Mouse (Mus musculus) testis, postnatal 14 days (tissue): ENCODE data around the gene Gm10309.

Experiments
- DNase-seq: peaks from one replicate; pipeline ENCODE4 v3.0.0; 2021; ENCODE audit warnings: low spot score

The Gm10309 gene

GRCm38 (mm10) chr17:86505183-86505631 lies at the start of gene Gm10309:
TSS of gene Gm10309 (minus strand) at chr17:86505232.
- DNase-seq: peak; percentile 52

DNA sequence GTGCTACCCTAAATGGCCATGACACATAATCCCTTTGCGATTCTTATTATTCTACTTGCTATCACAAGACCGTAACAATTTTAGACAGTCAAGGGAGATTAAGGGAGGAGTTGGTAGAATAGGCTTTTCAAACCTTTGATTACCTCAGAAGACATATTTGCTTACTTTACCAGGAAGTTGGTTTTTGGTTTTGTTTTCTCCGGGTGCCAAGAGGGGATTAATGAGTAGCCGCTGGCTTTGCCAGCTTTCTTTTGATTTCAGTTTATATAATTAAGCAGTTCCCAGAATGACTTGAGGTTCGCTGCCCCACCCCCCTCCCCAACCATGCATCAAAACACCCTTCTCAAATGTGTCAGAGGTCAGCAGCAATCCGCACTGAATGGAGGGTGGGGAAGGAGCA lies 47.0 kb upstream of the Gm10309 start:
- DNase-seq: no peak

DNA sequence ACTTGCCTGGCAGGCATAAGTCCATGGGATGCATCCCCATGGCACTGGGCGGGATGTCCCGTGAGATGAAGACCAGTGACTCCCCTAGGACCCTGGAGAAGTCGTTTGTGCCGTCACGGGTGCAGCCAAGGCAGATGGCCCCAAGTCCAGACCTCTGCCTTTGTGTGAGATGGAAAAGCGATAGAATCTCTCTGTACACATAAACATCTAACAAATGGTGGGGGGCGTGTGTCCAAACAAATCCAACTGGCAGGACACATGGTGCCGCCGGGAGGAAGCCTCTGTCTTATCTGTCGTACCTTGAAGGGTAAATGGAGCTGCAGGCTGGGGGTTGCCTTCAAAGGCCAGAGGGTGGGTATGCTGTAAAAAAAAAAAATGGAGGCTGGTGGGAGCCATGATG lies 46.5 kb upstream of the Gm10309 start:
- DNase-seq: no peak

- DNase-seq: no peak
Observed at GRCm38 (mm10) chr17:86549128-86549527, 44.1 kb upstream of the Gm10309 start.

- no peak for DNase-seq
Observed at GRCm38 (mm10) chr17:86546529-86546928, 41.5 kb upstream of the Gm10309 start.

GRCm38 (mm10) chr17:86539881-86540430 lies 34.9 kb upstream of the Gm10309 start:
- DNase-seq: no peak

GRCm38 (mm10) chr17:86535827-86536656 lies 31.0 kb upstream of the Gm10309 start:
- DNase-seq: peak; percentile 78

- DNase-seq: no peak
Observed at GRCm38 (mm10) chr17:86535096-86535495, 30.1 kb upstream of the Gm10309 start.

- no peak for DNase-seq
Observed at GRCm38 (mm10) chr17:86533549-86533851, 28.5 kb upstream of the Gm10309 start.

- no peak for DNase-seq
Observed at GRCm38 (mm10) chr17:86532783-86533548, 27.9 kb upstream of the Gm10309 start.

DNA sequence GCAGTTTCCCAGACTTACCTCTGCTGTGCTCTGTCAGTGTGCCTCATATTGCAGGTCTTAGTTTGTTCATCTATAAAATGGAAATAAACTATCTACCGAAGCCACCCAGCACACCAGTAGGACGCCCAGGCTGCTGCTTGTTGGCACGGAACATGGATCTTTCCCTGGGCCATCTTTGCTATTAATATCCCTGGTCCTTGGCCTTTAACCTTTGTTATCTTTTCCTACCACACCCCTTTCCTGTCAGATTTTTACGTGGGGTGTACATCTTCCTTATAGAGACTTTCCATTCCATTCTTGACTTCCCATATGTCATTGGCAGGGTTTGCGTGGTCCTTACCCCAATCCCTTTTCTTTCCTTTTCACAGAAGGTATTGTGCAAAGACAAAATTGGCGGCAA lies 26.2 kb upstream of the Gm10309 start:
- DNase-seq: no peak

DNA sequence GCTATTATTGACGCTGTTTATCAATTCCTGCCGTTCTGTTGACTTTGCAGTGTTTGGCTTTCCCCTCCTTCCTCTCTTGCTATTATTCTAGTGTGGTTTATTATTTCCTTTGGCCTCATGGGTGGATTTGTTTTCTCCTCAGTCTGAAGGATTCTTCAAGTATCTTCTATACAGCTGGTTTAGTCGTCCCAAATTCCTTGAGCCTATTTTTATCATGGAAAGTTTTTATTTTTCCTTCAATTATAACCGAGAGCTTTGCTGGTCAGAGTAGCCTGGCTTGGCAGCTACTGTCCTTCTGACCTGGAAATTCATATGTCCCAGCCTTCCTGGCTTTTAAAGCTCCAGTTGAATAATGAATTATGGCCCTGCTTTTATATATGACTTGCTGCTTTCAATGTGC lies 24.4 kb upstream of the Gm10309 start:
- DNase-seq: no peak

- no peak for DNase-seq
Observed at GRCm38 (mm10) chr17:86529003-86529402, 24.0 kb upstream of the Gm10309 start.

DNA sequence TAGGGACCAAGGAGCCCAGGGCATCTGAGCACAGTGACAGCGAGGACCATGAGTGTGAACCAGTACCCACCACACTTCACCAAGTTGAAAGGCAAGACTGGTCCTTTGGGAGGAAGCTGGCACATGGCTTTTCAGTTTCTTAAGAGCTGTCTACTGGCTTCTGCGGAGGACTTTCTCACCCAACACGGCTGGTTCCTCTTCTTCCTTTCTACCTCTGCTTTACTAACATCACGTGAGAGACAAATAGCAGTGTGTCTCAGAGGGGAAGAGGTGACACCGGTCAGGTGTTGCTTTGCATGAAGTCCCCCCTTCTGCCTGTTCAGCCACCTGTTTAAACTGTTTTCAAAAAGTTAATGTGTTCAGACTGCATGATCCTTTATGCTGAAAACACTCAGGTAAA lies 22.3 kb upstream of the Gm10309 start:
- no peak for DNase-seq

DNA sequence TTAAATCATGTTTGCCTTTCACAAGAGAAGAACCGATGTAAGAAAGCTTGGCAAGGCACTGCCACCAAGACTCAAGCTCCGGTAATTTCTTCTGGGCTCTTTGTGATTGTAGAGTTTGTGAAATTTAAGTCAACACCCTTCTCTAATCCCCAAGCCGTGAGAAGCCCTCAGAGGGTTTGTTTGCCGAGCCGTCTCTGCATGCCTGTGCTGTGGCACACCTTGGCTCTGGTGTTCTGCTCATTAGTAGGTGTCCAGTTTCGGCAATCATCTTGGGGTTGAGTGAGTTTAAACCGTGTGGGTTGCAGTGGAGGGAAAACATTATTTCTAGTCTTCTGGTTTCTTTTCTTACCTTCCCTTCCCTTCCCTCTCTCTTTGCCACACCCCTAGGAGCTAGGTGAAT lies 21.0 kb upstream of the Gm10309 start:
- DNase-seq: no peak

- no peak for DNase-seq
Observed at GRCm38 (mm10) chr17:86525075-86525474, 20.0 kb upstream of the Gm10309 start.

DNA sequence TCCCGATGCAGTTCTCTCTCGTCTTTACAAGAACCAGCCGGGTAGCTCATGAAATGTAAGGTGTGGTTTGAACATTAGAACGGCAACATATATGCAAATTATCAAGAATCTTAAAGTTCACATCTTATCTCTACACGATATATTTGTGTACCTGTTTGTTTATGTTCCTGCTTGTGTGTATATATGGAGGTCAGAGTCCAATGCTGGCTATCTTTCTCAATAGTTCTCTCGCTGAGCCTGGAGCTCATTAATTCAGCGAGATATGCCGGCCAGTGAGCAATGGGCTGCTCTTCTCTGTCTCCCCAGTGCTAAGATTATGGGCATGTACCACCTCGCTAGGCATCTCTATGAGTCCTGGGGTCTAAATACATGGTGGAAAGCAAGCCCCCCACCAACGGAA lies 18.8 kb upstream of the Gm10309 start:
- DNase-seq: no peak

- no peak for DNase-seq
Observed at GRCm38 (mm10) chr17:86523374-86523773, 18.3 kb upstream of the Gm10309 start.

DNA sequence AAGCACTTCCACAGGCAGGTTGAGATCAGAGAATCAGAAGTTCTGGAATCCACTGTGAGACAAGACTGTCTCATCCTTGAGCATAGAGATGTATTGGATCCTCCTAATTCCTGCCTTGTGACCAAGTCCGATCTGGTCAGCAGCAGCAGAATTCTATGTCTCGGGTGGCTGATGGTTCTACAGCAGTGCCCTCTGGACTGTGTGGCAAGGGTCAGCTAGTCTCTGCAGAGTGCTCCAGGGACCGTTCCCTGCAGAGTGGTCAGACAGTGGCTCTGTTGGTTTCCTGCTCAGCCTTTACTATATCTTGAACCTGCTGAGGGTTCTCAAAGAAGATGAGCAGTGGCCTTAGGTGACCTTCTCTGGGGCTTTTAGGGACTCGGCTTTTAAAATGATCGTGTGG lies 17.6 kb upstream of the Gm10309 start:
- DNase-seq: no peak

DNA sequence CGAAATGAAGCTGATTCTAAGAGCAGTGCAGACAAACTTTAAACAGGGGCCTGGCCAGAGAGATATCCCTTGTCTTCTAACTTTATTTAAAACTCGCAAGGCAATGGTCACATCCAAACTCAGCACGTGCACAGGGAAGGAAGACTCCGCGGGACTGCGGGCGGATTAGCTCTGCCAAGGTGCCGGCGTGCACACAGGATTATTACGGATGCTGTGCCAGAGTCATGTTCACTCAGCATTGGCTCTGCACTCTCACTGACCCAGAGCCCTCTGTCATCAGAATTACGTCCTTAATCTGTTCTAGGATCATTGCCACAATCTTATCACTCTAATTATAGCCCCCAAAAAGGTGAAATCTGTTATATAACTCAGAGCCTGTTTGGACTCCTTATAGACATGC lies 16.2 kb upstream of the Gm10309 start:
- no peak for DNase-seq

GRCm38 (mm10) chr17:86518604-86519003 lies 13.6 kb upstream of the Gm10309 start:
- DNase-seq: no peak

- no peak for DNase-seq
Observed at GRCm38 (mm10) chr17:86516630-86517029, 11.6 kb upstream of the Gm10309 start.

DNA sequence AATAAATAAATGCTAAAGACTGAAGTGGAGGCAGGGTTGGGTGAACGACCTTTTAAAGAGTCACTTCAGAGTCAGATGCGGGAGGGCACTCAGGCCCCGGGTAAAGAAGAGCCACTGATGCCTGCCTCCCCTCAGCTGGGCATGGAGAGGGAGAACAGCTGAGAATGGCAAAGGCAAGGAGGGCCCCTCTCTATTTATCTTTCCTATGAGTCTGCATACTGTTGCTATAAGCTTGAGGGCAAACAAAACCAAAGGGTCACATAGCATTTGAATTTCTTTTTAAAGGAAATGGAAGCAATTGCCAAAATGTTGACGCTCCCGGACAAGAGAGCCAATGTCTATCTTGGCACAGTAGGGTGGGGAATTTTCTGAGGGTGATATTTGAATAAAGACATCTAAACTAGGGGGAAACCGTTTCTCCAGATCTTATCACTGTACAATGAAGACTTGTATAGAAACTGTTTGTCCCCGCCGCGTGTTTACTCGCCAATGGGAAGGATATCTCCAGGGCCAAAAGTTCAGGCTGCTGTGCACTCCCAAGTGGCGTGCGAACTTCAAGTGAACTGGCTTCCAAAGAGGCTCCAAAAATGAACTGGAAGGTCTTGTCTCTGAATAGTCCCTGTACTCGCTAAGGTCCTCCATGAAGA lies 10.1 kb upstream of the Gm10309 start:
- no peak for DNase-seq
